Mouse (Mus musculus) ES-Bruce4 (cell line): ENCODE results near the gene Zfyve21.

ENCODE experiments used
- CTCF ChIP-seq: IDR thresholded peaks from one replicate; pipeline ENCODE4 v1.8.1; 2011; ENCODE audit warnings: low read depth, low read length
- POLR2A ChIP-seq: IDR thresholded peaks from one replicate; pipeline ENCODE4 v1.8.1; 2011; ENCODE audit warnings: low read length; ENCODE audit not compliant: insufficient read depth

GRCm38 (mm10) chr12:111829954-111830353 is 16.0 kb downstream of the Zfyve21 start:
- TF ChIP-seq CTCF, result no peak
- TF ChIP-seq POLR2A, result no peak
